Mouse (Mus musculus) thymus, postnatal 4 days (tissue): Measurements from ENCODE around the gene Asic2.

Source experiments
- DNase-seq: peaks from one replicate; pipeline ENCODE4 v3.0.0; 2021

The Asic2 gene

DNA sequence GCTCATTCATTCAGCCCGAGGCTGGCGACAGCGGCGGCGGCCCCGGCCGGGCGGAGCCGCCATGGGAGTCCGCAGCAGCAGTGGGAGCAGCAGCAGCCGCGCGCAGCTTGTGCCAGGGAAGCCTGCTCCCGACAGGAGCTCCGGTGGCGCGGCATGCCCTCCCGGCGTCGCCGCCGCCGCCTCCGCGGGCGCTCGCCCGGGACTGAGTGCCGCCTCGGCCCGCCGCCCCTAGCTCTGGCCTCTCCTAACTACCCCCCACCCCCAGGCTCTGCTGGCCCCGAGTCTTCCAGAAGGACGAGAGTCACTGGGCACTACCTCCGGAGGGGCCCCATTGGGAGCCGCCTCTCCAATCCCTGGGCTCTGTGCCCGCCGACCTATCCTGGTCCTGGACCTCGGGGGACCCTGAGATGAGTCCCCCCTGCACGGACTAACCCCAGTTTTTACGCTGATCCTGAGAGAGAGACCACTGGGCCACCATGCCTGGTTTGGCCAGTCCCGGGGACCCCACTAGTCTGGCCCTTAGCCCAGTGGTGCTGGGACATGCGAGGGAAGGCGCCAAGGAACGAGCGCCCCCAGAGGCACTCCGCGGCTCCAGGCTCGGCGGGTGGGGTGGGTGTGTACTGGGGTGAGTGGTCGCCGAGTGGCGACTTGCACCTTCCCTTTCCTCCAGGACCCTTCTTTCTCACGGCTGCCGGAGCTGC, 815.6 kb downstream of the Asic2 start:
- peak; percentile 12 for DNase-seq

DNA sequence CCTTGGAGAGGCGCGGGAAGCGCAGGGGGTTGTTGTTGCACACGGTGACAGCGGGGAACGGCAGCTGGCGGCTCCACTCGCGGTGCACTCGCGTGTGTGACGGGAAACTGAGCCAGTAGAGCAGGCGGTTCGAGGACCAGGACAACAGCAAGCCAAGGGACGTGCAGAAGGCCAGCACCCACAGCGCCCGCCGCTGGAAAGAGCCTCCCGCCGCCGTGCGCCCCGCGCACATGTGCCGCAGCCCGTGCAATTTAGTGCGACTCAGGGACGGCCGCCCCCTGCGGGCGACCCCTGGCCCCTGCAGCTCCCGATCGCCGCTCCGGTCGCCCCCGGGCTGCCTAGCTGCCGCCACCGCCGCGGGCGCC, 816.3 kb downstream of the Asic2 start:
- peak; percentile 44 for DNase-seq

DNA sequence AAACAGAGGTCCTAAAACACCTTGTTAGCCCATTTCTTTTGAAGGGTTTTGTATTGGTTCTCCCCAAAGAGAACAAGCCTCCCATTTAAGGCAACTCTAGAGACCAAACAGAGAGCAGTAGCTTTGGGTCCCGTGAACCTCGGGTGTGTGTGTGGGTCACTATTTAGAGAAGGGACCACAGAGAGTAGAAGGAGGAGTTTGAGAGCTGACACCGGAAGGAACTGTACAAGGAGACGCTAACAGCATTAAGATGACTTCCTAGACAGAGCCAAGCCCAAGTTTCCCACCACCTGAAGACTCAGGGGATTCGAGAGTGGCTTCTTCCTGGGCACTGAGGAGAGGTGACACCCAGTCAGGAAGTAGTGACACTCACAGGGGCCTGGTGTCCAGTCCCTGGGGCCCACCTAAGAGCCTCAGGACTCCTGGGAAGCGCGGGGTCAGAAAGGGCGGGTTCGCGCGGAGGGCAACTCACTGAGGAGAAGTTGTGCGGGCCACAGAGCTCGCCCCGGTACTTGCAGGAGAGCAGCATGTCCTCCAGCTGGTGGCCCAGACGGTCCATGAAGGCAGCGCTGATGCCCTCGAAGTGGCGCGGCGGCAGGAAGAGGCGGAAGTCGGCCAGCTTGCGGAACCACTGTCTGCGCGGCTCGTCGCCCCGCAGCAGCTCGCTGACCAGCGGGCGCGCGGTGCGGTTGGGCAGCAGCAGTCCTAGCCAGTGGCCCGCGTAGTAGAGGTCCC, 816.8 kb downstream of the Asic2 start:
- peak; percentile 9 for DNase-seq

DNA sequence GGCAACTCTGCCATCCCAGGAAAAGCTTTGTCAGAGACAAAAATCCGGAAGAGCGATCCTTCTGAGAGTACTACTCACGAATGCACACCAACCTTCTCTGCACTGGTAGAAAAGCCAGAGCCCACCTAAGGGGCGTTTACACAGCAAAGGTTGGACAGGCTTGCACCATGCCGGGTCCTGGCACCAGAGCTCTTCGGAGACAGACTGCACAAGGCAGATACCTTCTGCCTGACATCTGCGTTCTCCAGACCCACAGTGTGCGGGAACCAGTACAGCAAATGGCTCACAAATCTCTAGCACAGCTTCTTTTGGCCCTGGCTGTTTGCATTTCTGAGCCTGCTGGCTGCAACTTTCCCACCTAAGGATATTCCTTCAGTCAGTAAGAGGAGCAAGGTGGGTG, 817.6 kb downstream of the Asic2 start:
- DNase-seq, result no peak

DNA sequence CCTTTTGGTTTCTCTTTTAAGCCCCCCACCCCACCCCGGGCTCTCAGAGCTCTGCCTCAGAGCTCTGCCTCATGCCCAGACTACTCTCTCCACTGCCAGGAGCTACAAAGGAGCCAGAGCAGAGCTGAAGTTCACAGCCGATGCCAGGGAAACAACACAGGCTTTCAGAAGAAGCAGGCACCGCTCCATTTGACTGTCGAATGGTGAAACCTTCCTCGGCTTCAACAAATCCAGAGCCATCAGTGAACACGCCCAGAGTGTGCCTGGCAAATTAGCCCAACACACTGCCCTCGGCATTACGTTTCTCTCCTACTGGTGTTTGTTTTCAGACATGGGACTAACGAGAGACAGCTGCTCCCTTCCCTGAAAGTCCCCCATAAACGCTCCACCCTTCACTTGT, 819.8 kb downstream of the Asic2 start:
- DNase-seq, result no peak

DNA sequence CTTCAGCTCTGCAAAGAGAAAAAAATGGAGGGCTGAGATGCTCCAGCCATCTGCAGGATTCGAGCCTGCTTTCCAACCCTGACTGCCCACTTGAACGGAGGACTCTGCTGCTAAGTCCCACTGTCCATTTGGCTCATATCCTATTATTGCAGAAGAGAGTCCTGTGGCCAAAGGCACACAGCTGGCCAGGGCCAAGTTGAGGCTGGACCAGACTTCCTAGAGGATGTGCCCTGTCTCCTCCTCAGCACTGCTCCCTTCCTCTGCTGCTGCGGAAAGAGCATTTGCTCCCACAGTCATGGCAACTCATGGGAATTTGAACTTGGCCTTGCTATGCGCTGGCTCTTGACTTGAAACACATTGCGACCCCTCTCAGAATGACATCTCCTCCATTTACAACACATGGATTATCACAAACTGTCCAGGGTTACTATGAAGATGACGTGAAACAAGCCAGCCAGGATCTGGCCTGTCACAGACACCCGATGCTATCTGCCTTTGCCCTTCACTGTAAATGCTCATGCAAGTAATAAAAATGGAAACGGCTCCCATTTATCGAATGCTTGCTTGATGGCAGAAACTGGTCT, 821.6 kb downstream of the Asic2 start:
- DNase-seq, result no peak

DNA sequence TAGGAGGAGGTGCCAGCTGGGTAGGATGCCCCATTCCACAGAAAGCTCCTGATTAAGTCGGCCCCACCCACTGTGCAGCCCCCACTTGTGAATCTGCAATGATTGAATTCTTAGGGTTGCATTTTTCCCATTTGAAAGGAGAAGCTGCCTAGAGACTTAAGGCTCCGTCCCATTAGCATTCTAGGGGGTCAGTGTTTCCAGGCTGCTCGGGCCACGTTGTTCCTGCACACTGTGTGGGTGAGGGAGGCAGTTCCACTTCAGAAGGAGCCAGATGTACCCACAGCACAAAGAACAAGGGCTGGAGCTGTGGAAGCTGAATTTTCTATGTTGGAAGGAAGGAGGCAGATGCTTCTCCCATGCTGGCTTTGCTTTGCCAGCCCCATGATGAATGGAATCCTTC, 833.1 kb downstream of the Asic2 start:
- no peak for DNase-seq

DNA sequence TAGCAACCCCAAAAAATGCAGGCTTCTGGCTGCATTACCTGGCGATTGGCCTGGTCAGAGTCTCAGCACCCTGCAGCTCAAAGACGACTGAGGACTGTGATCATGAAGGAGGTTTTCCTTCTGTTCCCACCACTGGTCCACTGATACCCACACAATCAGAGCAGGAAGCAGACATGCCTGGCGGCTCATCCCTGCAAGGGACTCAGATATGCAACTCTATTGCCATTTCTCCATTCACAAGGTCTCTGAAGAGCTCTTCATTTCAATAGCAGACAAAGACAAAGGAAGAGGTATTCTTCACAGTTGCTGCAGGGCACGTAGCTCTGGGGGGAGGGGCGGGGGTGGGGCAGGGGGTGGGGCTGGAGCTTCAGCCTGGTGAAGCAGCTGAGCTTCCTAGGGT, 834.3 kb downstream of the Asic2 start:
- no peak for DNase-seq

DNA sequence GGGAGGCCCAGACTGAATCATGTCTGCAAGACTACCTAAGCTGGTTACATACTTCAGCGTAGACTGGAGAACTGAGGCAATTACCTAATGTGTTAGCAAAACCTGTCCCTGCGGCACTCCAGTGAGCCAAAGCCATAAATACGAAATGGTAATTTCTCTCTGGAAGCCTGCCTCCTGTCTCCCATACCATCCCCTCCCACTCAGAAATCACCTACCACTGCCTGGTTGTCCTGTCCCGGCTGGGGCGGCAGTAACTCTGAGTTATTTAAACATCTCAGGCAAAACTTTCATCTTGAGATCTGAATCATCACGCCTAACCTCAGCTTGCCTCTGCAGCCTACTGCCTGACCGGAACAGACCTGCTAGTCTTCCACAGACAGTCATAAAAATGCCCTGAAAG, 835.6 kb downstream of the Asic2 start:
- DNase-seq, result no peak

DNA sequence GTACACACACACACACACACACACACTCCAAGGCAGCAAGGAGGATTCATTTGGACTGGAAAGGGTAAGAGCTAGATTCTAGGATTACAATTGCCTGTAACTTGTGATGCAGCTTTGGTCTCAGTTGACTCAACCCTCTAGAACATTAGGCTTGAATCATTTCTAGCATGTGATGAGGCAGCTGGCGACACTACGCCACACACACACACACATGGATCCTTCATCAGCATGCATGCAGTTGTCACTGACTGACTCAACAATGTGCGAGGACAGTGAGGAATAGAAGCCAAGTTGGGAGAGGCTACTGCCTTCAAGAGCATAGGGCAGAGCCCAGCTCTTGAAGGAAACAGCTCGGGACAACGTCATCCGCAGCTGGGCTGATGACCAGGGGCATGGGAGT, 843.9 kb downstream of the Asic2 start:
- DNase-seq, result no peak

DNA sequence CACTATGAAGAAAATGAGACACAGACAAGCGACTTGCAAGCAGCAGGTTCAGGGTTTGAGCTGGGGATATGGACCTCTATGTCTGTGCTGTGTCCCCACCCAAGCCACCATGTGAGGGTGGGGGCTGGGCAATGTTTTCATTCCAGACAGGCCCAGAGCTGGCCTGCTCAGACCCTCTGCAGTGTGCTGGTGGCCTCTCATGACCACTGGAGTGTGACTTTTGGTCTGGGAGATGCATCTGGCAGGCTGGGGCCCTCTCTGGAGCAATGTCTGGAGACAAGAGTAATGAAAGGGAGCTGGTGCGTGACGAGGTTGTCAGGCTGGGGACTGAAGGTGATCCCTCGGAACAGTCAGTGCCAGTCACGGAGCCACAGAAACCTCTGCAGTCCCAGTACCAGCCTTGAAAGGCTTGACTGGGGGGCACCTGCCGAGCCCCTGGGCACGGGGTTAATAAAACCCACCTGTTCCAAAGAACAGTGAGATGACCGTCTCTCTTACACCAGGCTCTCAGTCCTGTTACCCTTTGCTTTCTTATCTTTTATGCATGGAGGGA, 848.2 kb downstream of the Asic2 start:
- DNase-seq, result no peak

DNA sequence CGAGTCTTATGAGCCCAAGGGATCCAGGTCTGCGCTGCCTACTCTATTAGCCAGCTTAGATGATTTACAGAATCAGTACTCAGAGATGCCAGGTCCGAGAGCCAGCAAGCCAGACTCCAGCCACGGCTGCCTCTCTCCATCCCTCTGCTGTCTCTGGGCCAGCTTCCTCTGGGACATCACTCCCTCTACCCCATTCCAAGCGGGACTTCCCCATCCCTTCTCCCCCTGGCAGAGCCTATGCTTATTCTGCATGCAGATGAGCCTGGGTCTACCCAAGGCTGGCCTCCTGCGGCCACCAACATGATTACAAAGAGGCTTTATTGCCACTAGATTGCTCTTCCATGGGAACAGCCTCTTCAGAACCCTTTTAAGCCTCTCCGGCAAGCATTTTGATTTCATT, 850.2 kb downstream of the Asic2 start:
- no peak for DNase-seq

DNA sequence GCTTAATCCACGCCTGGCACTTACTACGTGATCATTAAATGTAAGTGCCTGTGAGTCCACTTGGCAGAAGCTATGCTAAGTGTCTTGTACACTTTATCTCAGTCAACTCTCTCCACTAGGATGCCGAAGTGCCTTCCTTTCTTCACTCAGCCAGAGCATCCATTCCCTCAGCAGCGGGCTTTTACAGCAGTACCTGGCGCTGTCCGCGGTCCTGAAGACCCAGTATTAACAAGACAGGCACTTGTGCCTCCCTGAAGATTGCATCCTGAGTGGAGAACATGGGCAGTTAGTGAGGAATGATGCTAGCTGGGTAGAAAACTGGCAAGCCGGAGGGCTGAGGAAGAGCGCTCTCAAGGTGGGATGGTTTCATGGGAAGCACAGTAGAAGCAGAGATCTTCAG, 852.6 kb downstream of the Asic2 start:
- peak; percentile 58 for DNase-seq

DNA sequence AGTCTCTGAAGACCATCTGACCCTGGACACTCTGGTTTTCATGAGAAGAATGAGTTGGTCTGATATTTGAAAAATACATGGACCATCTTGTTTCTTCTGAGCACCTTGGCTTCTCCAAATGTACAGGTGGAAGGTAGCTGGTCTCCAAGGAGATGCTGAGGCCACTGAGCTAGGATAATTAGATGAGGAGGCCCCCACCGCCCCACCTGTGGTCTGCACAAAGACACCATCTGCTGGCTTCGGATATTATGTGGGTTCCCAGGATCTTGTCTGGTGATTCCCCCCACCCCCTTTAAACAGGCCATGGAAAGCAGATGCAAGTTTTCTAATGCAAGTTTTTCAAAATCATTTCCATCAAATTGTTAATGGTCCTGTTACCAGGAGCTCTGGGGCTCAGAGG, 856.6 kb downstream of the Asic2 start:
- DNase-seq, result no peak

DNA sequence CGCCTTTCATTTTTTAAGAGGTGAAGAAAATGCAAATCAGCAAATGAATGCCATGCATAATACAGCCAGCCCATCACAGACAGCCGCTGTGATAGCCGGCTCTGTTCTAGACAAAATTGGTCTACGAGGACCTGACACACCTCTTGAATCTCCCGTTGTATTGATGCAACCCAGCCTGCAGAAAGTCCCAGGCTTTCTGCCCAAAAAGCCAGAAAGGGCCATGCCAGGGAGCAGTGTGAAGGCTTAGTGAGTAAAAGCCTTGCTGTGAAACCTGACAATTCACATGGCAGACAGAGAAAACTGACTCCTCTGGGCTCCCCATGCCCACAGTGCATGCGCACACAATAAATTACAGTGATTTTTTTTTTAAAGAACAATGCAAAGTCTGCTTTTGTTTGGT, 858.2 kb downstream of the Asic2 start:
- DNase-seq, result no peak

DNA sequence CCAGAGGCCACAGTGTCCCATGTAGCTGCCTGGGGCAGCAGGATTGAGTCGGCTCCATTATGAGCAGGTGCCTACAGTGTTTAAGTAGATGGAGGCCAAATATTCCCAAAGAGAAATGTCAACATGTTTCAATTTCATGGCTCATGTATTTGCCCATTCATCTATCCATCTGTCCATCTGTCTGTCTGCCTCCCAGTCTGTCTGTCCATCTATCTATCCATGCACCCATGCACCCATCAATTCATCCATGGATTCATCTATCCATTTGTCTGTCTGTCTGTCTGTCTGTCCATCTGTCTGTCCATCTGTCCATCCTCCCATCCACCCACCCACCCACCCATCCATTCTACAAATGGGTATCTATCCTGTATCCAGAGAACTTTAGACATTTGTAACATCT, 861.3 kb downstream of the Asic2 start:
- DNase-seq, result no peak

DNA sequence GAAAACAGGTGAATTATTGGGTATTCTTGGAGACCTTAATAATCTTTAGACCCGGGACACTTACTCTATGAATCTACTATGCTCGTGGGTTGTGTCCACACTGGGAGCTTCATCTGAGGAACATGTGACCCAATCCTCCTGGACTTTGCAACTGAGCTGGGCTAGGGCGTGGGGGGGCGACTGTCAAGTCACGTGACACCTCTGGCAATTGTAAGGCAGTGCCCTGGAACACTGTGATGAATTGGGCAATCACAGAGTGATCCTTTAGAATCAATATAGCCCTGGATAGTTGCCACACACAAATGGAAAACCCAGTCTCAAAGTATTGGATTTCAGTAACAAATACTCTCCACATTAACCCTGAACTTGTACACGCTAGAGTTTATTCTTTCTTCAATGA, 867.4 kb downstream of the Asic2 start:
- no peak for DNase-seq

DNA sequence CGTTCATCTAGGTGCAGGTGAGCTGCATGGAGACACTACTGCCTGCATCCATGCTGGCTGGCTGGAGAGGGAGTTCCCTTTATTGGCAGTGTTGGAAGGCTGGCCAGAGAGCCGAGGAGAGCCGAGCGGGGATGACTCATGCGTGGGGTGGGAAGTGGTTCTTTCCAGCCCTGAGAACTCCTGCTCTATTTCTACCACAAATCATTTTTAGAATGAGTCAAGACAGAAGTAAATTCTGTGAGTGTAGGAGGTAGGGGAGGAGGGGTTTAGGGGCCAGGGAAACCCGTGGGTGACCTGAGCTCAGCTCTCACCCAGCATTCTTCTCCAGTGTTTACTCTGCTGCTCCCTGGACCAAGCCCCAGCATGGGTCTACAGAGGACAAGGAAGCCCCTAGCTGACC, 872.2 kb downstream of the Asic2 start:
- DNase-seq, result no peak

DNA sequence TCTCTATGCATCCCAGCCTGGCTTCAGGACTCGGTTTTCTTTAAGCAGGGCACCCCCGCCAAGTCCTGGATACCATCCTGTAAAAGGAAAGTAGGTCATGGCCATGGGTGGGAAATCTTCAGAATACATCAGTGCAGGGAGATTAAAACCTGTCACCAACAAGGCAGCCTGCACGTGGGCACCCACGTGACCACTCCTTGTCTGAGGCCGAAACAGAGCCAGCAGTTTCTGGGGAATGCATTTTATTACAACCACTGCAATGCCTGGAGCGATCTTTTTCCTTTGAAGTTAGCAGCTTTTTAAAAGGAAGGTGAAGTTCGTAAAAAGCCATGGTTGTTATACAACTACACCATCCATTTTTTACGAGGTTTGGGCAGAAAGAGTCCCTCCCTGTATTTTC, 873.7 kb downstream of the Asic2 start:
- DNase-seq, result no peak

DNA sequence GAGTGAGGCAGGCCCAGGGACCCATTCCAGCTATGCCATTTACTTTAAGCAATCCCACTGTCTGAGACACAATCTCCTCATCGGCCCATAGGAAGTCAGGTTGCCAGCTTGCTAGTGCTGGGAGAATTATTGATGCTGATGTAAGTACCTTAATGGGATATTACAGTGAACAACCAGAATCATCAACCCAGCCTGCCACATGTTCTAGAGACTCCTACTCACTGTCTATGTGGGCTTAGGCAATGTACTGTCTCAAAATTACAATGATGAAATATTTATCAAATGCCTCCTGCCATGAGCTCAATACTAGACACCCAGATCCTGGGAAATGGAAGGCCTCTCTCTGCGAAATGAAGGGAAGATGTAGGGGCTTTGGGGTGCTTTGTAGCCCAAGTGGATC, 876.1 kb downstream of the Asic2 start:
- no peak for DNase-seq

DNA sequence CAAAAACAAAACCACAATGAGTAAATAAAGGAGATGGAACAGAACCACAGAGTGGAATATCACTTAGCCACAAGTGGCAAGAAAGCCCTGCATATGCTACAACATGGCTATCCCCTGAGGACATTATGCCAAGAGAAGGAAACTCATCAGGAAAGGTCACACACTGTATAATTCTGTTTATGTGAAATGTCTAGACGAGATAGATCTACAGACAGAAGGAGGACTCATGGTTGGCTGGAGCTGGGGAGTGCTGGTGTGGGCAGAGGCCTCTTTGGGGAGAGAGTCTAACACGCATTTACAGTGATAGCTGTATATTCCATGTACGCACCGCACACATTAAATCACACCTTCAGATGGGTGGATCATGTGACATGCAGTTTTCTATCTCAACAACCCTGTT, 884.4 kb downstream of the Asic2 start:
- no peak for DNase-seq

DNA sequence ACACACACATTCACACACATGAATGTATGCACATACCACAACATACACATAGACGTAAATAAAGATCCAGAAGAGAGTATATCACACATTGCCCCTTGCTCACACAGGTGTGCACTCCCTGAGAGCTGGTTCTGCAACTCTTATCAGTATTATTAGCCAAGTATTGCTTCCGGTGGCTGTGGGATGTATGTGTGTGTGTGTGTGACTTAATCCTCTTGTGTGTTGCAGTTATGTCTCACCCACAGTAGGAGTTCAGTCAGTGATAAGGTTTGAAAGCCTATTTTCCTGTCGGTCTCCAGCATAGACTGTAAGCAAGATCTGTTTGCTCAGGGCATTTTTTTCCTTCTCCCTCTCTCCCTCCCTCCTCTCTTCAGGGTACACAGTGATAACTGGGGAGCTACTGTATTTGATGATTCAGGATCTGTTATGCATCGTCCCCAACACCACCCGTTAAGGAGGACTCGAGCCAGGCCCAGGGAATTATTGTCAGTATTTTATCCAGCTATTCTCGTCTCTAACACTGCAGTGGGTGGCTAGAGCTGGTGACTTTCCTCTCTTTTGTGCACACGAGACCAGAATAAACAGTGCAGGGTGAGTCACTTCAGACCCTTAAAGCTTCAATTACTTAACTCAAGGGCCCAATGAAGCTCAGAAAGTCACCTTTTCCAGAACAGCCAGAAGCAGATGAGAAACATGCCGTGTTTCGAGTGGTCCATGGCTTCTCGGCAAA, 888.0 kb downstream of the Asic2 start:
- no peak for DNase-seq

DNA sequence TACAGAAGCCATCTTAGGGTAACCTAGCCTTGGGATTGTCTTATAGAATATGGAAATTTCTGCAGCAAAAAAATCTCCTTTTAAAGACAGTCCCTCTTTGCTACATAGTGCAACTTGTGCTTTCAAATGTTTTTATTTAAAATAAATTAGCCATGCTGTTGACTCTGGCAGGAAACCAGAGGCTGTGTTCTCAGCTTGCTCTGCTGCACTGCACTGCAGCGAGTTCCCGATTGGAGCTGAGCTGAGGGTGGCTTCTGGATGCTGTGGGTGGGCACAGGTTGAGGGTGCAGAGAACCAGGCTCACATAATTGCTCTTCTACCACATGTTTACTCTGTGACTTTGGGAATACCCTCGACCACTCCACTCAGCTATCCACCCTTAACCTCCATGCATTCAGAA, 889.0 kb downstream of the Asic2 start:
- DNase-seq, result no peak

DNA sequence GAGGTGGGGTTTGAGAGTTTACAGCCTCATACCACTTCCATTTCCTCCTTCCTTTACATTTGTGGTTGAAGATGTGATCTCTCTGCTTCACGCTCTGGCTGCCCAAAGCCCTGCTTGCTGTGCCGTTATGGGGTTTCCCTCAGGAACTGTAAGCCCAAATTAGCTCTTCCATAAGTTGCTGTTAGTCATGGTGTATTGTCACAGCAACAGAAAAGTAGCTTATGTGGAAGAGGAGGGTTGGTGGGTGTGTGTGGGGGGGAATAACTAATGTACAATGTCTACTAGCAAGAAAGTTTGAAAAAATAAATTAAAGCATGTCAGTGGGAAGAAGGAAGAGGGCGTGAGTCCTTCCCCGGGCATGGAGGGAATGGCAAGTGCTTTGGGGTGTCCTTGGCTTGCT, 896.4 kb downstream of the Asic2 start:
- no peak for DNase-seq
